Mouse (Mus musculus): ENCODE data around the gene Tbrg4. TPM values are rescaled to one million over a fixed set of nuclear protein-coding genes. Genes with fewer than 3 reads are reported as not detected.

Gene Tbrg4
- total RNA-seq, 2 experiments from 2014 or later, result 55.1 to 59.1 TPM

DNA sequence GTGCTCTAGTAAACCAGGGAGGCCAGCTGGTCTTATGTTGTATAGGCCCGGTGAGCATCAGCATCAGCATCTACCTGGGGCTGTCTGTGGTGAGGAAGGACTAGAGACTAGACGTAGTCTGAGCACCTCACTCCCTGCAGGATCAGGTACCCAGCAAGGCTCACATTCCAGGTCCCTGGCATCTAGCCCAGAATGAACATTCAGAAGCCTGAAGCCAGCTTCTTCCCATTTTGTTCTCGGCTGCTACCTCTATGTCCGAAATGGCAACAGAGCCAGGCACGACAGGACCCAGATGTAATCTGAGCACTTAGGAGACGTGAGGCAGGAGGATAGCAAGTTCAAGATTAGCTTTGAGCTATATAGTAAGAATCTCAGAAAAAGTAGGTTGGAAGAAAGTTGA is 31.0 kb downstream of the Tbrg4 start:
- DNase-seq (ENCODE audit: low spot score in 2 of 2), result no peak

DNA sequence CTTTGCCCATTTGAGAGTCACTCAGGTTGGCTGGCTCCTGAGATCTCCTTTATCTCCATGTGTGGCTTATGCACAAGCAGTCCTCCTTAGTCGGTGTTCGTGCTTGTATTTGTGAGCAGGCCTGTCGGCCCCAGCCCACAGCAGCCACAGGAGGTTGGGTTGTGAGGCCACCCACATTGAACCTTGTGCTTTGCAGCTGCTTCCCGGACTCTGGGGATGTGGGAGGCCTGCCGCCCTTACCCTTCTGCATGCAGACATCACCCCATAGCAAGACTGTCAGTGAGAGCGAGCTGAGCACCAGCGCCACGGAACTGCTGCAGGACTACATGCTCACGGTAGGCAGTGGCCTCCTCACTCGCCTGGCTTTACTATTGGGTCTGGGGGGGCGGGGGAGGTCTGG is 32.5 kb downstream of the Tbrg4 start:
- DNase-seq (ENCODE audit: low spot score in 2 of 2), result no peak

DNA sequence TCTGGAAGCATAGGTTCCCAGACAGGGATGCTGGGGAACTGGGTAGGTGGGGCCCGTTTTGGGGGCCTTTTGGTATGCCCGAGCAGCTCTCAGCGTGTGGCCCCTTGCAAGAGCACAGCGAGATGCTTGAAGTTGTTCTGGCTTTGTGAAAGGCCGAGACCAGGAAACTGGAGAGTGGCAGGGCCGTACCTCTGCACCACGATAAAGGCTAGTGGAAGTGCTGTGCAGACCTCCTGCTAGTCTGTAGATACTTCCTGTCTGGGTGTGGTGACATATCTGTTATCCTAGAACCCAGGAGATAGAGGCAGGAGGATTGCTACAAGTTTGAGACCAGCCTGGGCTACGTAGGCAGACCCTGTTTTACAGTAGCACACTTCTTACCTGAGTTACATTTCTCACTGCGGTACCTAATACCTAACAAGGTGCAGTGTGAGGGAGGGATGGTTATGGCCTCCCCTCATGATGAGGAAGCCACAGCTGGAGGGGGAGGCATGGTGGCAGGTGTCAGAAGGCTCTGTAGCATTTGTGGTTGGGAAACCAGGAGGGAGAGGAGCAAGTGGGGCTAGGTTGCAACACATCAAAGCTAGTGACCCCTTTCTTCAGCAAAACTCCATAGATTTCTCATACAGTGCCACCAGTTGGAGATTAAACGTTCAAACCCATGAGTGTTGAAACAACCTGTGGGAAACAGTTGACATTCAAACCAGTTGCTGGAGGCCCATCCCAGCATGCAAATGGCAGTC is 34.8 kb downstream of the Tbrg4 start:
- no peak for DNase-seq (ENCODE audit: low spot score in 2 of 2)

DNA sequence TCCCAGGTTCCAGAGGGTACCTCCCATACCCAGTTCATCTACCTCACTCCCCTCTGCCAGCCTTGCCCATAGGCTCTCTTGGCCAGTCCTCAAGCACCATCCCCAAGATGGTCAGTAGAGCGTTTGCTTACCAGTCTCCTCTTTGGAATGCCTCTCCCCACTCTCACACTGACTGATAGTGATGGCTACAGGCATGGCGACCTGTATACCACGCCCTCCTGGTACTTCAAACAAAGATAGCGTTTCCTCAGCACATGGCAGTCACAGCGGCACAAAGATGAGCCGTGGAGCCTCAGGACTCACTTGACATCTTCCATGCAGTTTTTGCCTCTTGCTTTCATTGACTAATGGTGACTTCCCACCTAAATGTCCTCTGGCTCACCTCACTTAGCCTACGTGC is 36.0 kb downstream of the Tbrg4 start:
- no peak for DNase-seq (ENCODE audit: low spot score in 2 of 2)

DNA sequence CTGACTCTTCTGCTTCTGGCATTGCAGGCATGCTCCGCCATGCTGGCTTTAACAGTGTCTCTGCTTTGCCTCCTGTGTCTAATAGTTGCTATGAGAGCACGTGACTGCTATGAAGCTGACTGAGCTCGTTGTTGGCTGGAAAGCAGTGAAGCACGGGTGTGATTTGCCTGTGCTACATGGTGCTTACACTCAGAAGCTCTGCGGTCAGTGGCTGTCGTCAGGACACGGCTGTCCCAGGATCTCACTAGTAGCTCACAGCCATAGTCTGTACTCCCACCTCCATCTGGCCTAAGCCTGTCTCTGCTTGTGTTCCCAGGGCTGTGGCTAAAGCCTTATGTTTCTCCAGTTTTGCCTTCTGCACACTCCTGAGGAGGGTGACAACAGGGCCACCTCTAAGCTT is 37.6 kb downstream of the Tbrg4 start:
- no peak for DNase-seq (ENCODE audit: low spot score in 2 of 2)

DNA sequence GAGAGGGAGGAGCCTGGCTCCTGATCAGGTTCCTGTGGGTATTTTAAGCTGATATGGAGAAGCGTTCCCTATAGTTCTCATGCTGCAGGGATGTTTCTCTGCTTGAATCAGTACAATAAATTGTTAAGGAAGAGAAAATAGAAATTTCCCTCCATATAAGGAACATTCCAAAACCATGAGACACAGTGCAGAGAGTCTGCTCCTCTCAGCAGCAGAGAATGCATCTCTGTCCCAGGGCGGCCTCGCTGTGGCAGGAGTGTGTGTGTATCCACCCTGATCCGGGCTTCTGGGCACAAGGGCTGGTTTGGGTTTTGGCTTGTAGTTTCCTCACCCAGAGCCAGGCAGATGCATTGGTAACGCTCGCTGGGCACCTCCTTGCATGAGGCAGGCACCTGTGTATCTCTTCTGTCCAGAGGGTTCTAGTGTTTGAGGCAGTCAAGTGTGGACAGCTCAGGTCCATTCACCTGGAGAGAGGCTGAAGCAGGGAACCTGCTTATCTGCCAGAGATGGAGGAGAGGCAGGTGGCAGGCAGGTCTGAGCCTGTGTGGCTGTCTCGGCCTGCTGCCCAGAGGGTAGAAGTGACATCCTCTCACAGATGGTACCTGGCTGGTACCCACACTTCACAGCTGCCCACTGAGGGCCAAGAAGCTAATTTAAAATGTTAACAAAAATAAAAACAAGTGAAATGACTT is 38.5 kb downstream of the Tbrg4 start:
- DNase-seq (ENCODE audit: low spot score in 2 of 2), result no peak

DNA sequence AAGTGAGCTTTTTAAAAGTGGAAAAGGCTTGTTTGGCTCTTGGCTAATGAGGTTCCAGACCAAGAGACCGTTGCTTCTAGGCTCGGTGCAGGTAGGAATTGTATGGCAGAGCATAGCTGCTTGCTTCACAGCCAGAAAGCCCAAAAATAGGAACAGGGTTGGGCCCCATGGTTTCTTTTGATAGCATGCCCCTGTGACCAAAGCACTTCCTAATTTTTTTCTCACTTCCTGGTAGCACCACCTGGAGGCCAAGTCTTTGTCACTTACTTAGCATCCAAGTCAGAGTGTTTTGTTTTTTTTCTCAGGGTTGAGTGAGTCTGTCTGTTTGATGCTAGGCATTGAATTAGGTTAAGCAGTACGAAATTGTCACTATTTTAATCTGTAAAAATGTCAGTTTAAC is 39.2 kb downstream of the Tbrg4 start:
- no peak for DNase-seq (ENCODE audit: low spot score in 2 of 2)

DNA sequence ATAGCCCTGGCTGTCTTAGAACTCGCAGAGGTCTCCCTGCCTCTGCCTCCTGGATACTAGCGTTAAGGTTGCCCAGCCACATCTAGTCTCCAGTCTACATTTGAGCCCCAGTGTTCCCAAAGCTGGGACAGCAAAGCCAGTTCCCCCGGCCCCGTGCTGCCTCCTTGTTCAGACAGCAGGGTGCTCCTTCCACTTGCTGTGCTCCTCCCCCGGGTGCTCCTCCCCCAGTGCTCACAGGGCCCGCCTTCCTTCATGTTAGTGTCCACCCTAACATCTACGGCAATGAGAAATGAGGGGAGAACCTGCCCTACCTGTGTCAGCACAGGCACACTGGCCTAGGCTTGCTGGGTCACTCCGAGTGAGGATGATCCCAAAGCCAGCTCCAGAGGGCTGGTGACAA is 40.1 kb downstream of the Tbrg4 start:
- no peak for DNase-seq (ENCODE audit: low spot score in 2 of 2)

DNA sequence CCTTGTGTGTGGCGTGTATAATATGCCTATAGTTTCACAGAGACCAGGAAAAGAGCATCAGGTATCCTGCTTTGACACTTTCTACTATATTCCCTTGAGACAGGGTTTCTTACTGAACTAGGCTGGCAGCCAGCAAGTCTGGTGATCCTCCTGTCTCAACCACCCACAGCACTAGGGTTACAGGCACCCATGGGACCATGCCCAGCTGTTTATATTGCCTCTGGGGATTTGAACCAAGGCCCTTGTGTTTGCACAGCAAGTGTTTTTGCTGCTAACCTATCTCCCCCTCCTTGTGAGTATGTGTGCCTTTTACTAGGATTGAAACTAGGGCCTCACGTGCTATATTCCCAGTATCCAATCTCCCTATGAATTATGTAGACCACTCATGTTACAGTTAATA is 44.3 kb downstream of the Tbrg4 start:
- DNase-seq (ENCODE audit: low spot score in 2 of 2), result no peak

DNA sequence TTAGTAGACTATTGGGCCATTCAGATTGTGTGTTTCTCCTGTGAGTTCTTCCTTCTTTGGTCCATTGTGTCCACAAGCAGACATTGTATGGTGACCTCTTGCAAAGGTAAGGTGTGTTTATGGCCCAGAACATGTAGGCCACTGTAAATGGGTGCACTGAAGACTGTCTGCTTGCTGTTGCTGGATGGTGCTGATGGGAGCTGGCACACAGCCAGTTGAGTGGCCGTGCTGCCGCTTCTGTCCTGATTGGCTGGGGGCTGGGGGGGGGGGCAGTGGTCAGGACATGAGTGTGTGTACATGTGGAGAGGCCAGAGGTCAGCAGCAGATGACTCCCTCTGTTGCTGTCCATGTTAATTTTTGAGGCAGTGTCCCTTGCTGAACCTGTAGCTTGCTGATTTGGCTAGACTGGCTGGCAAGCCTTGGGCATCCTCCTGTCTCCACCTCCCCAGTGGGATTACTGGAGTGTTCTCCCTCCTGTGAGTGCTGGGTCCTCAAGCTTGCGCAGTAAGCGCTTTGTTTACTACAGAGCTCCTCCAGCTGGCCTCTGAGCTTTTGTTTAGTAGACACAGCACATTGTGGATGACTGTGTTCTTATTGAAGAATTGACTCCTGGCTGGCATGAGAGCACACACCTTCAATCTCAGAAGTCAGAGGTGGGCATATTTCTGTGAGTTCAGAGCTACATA is 45.7 kb downstream of the Tbrg4 start:
- no peak for DNase-seq (ENCODE audit: low spot score in 2 of 2)

DNA sequence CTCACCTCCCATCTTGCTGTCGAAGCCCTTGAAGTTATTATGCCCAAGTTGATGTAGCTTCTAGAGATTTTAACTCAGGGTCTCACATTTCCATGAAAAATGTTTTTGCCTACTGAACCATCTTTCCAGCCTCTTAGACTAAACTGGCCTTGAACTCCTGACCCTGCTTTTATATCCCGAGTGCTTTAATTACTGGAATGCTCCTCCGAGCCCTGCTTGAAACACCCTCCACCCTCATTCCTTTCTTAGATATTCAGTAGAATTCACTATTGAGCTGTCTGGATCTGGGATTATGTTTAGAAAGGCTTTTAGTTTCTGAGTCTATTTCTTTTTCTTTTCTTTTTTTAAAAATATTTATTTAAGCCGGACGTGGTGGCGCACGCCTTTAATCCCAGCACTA is 46.5 kb downstream of the Tbrg4 start:
- DNase-seq (ENCODE audit: low spot score in 2 of 2), result no peak

DNA sequence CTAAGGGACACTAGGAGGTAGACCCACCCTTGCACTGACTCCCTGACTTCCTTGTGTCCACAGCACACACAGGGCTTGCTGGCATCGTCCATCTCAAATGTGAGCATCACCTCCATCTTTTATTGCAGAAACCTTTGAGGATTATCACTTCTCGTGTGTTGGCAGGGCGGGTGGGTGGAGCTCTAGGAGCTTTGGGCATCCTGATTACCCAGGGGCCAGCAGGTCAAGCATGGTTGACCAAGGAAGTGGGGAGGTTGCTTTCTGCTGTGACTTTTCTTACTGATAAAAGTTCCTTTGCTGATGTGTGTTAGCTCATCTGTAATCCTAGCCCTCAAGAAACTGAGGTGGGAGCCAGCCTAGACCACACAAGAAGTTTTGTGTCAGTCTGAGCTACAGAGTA is 49.7 kb downstream of the Tbrg4 start:
- no peak for DNase-seq (ENCODE audit: low spot score in 2 of 2)

DNA sequence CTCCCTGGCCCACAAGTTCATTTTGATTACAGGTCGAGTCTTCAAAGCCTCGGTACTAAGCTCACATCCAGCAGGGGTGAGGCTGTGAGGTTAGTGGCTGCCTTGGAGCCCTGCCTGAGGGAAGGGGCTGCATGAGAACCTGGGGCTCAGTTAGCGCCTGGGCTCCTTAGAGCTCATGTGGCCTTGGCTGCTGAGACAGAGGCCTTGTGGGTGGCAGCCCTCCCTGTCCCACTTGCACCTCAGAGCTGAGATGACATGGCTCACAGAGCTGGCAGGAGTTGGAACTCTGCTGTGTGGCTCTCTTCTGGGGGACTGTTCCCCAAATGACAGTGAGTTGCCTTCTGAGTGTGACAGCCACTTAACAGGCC is 56.5 kb downstream of the Tbrg4 start:
- DNase-seq (ENCODE audit: low spot score in 2 of 2), result no peak

DNA sequence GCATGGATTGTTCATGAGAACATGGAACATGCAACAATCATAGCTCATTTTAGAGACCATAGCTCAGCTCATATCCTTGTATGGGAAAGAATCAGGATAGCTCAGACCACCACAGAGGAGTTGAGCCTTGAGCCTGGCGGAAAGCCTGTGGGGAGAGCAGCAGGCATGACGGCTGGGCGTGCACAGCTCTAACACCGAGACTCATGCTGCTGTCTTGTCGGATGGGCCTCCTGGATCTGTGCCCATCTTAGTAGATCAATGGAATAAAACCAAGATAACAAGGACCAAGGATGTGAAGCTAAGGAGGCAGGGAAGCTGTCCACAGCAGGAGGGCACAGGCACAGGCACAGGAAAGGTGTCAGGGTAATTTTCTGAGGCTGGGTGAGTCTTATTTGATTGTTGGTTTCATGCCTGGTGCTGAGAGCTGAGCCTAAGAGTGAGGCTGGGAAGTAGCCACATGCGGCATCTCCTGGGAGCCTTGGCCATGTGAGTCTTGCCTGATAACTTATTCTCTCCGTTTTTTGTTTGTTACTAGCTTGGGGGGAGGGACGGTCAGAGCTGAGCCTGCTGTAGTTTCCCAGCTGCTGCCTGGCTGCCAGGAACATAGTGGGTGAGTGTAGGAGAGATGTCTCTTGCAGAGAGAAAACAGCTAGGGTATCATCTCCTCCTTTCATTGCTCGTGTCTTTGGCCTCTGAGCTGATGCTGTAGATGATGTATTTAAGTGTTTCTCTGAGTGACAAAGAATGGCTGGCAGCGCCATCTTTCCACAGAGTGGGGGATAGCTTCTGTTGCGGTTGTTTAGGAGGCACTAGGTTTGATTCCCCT is 57.1 kb downstream of the Tbrg4 start:
- DNase-seq (ENCODE audit: low spot score in 2 of 2), result peak in 1 of 2 experiments; percentile 38

DNA sequence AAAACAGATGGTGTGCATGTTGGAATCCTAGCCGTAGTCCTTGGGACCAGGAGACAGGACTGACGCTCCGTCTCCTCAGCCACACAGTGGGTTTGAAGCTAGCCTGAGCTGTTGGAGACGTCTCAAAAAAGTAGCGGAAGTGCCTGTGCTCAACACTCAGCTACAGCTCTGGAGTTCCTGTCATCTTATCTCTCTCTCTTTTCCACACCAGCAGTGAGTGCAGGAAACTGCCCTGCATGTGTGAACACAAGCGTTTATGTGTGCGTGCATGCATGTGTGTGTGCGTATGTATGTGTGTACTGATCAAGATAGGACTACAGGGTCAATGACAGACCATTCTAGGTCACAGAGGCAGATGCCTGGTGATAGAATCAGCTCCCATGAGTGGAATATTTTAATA is 57.9 kb downstream of the Tbrg4 start:
- no peak for DNase-seq (ENCODE audit: low spot score in 2 of 2)

DNA sequence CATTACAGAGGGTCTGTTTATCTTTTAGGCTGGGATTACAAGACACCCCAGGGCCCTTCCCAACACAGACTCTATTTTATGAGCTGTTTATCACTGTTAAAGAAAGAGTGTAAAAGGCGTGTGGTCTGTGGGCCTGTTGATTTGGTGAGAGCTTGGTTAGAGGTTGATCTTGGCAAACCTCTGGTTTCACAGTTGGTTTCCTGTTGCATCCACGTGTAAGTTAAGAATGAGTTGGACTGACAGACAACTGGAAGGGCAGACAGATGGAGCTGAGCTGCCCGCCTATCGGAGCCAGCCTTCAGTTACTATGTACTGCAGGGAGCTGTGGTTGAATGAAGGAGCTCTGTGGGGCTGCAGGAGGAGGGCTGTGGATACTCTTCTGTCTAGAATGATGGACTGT is 59.4 kb downstream of the Tbrg4 start:
- no peak for DNase-seq (ENCODE audit: low spot score in 2 of 2)

Other genes with a start within 250 kb of the Tbrg4 start
- 10 to 100 TPM; 35.6 to 40.1 TPM for gene Zmiz2, start 237.0 kb downstream of the Tbrg4 start, total RNA-seq (2021)
- gene Ppia, start 210.6 kb downstream of the Tbrg4 start, total RNA-seq (2021), result 1,000 to 10,000 TPM; 1,218 to 1,228 TPM
- 10 to 100 TPM; 96.2 to 97.0 TPM for gene H2afv, start 181.6 kb downstream of the Tbrg4 start, total RNA-seq (2021)
- 10 to 100 TPM; 84.0 to 90.4 TPM for gene Purb, start 150.2 kb downstream of the Tbrg4 start, total RNA-seq (2021)
- gene Myo1g, start 105.1 kb downstream of the Tbrg4 start, total RNA-seq (2021), result 1 to 10 TPM; 3.0 to 3.4 TPM
- gene Ccm2, start 79.2 kb downstream of the Tbrg4 start, total RNA-seq (2021), result 10 to 100 TPM; 40.2 to 50.8 TPM
- 1 to 10 TPM; 2.0 to 2.2 TPM for gene Nacad, start 20.0 kb downstream of the Tbrg4 start, total RNA-seq (2021)
- gene Wap, start 12.6 kb upstream of the Tbrg4 start, total RNA-seq (2021), result not detected
- gene Ramp3, start 32.5 kb upstream of the Tbrg4 start, total RNA-seq (2021), result 1 to 10 TPM in 1 of 2 experiments, under 1 TPM in 1; 0.98 to 1.7 TPM
- gene Gm11983, start 211.6 kb upstream of the Tbrg4 start, total RNA-seq (2021), result not detected

Data from gastrocnemius, postnatal 4 days (tissue).